Mouse (Mus musculus) embryonic fibroblast, embryonic 13.5 days (primary cell): Measurements from ENCODE around the gene Gstm3. TPM values are rescaled to one million over a fixed set of nuclear protein-coding genes. Genes with fewer than 3 reads are reported as not detected.
"Not testable (repeated sequence)": the region's sequence is repeated elsewhere in the genome, so short reads cannot be mapped to it uniquely, and the experiment has no call there.

Source experiments
- H3K27ac ChIP-seq: 2 replicates; pipeline ENCODE4 v1.5.1; 2012; ENCODE audit warnings: low read length, control low read depth, inconsistent platforms; ENCODE audit not compliant: insufficient read depth
- H3K4me1 ChIP-seq: 2 replicates; pipeline ENCODE4 v1.6.1; 2011; ENCODE audit warnings: low read length; ENCODE audit not compliant: control insufficient read depth, insufficient read depth
- H3K4me3 ChIP-seq: 2 replicates; pipeline ENCODE4 v1.5.1; 2011; ENCODE audit warnings: mild to moderate bottlenecking, control low read depth, low read length; ENCODE audit not compliant: insufficient read depth
- CTCF ChIP-seq: IDR thresholded peaks from 2 replicates; pipeline ENCODE4 v1.5.1; 2011; ENCODE audit warnings: mild to moderate bottlenecking, control low read depth, low read length, moderate library complexity, borderline replicate concordance; ENCODE audit not compliant: insufficient read depth
- POLR2A ChIP-seq: IDR thresholded peaks from 2 replicates; pipeline ENCODE4 v1.6.1; 2011; ENCODE audit warnings: low read depth, mild to moderate bottlenecking, control low read depth, low read length, moderate library complexity
- polyA plus RNA-seq: library from polyadenylated mRNA; stranded (reverse); fragments of >200 nt; gene quantifications from 2 replicates; pipeline ENCODE4 v1.2.4, GENCODE M21; 2011; ENCODE audit warnings: low read depth; ENCODE audit not compliant: missing spikeins, insufficient read length

The Gstm3 gene
- polyA plus RNA-seq, 1 experiment = not detected

DNA sequence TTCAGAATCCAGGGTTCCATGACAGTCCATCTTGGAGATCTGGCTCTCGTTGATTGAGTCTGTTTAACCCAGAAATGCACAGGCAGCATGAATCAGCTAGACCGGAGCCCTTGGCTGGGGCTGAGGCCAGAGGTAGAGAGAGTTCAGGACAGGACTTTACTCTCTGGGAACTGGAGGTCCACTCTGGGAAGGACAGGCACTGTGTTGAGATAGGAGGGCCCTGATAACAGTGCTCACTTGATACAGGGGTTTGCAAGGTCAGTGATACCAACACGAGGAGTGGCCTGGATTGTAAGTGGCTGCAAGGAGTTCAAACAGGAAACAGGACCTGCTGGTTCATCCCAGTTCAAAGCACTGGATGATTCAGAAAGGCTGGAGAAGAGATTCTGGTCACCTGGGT lies 8.6 kb upstream of the Gstm3 start:
- Histone ChIP-seq H3K27ac (no peak overlapping the region), H3K4me3 (no peak overlapping the region), H3K4me1 (no peaks in the 10 kb centered on the region)
- no peak for TF ChIP-seq CTCF
- TF ChIP-seq POLR2A = no peak

DNA sequence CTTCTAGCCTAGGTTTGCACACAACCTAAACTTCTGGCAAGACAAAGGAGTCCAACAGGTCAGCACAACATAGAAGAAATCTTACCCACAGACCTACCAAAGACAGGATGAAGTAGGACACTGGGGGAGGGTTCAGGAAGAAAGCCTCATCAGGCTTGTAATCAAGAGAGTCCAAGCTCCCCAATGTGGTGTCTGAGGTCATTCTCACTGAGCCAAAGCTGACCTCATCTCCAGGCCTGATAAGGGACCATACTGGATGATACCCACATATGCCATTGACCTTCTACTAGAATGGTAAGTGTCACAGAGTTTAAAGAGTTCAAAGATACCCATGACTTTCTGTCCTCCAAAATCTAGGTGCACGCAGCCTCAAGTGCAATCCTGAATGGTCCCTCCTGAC lies 5.2 kb upstream of the Gstm3 start:
- TF ChIP-seq CTCF (no peak), POLR2A (no peak)
- Histone ChIP-seq H3K4me1 (no peaks in the 10 kb centered on the region), H3K4me3 (no peak overlapping the region), H3K27ac (no peak overlapping the region)

DNA sequence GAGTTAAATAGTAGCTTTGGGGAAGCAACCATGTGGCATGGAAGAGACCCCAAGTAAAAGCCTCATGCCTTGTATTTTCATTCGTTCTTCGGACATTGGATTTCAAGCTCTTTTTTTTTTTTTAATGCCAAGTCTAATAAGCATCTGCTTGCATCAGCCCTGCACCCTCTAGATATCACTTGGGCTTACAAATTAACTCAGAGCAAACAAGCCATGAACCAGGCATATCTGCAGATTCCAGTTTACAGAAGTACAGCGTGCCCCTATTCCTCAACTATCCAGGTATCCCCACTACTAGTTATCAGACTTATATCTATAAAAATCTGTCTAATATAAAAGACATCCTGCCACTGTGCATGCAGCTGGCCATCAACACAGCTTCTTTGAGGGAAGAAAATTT lies 3.0 kb upstream of the Gstm3 start:
- H3K4me3 ChIP-seq = no peak overlapping the region
- no peaks in the 10 kb centered on the region for H3K4me1 ChIP-seq
- no peak for TF ChIP-seq CTCF
- no peak for TF ChIP-seq POLR2A
- H3K27ac ChIP-seq = no peak overlapping the region

DNA sequence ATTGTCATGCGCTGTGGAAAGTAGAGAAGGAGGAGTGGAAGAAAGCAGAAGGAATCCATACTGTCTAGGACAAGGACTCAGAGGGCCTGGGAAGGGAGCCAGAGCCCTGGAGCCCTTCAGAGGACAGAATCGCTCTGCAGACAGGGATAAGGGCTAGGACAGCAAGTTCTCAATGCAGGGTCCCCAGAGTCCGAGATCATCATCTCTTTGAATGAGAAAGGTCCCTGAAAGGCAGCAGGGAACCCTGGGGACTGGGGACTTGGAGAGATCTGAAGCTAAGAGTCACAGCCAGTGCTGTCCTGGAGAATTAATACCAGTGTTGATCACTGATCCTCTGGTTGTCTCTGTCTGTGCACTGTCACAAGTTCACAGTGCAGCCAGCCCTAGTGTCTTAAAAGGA lies 2.0 kb upstream of the Gstm3 start:
- H3K4me3 ChIP-seq, H3K4me1 ChIP-seq, H3K27ac ChIP-seq: not testable (repeated sequence)

DNA sequence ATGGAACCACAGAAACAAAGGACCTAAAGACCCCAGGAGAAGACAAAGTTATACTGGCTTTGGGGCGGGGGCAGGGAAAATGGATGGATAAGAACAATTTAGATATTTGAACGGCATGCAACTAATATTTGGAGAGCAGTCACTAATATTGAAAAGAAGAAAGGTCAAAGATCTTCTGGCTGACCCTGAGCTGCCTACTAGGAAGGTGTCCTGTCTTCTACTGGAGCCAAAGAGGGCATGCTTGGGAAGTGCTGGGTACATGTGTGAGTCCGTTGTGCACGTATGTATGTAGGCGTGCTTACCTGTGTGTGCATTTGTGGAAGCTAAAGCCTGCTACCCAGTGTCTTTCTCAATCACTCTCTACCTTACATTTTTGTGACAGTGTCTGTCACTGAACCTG lies 2.5 kb downstream of the Gstm3 start:
- TF ChIP-seq CTCF = no peak
- no peak for TF ChIP-seq POLR2A
- no peak overlapping the region for H3K4me3 ChIP-seq
- no peak overlapping the region for H3K27ac ChIP-seq
- no peaks in the 10 kb centered on the region for H3K4me1 ChIP-seq

DNA sequence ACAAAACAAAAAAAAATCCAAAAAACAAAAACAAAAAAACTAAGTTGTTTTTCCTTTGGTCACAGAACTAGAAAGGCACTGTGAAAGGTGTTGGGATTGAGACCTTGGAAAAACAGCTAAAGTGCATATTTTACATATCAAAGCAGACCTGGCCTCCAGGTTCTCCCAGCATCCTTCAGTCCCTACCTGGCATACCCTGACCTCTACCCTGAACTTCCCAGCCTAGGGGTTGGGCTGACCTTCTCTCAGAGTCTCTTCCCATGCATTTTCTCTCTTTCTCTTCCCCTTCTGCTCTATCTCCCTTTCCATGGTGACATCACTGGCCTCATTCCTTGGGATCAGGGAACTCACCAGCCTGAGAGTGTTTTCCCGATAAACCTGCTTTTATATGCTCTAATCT lies 3.5 kb downstream of the Gstm3 start:
- no peak for TF ChIP-seq POLR2A
- TF ChIP-seq CTCF = no peak

DNA sequence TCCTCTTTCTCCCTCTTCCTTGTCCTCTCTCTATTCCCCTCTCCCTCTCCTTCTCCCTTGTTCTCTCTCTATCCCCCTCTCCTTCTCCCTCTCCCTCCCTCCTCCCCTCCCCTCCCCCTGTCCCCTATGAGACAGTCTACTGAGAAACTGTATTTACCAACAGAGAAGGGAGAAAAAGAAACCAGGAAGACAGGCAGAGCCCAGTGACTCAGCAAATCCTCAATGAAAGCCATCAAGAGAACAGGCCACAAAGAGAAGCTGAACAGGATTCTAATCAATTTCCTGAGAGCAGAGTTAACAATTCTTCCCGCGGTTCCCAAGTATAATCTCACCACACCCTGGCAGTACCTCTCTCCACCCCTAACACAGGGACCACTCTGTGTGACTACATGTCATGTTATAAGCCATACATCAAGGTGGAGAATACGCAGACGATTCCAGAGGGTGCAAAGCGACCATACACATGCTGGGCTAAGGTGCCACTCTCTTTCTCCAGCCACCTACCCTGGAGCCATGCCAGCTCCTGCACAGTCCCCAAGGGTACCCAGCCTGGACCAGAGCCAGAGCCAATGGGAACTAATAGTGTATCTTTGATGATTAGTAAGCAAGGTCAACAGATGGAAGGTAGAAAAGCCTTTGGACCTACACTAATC lies 4.3 kb downstream of the Gstm3 start:
- Histone ChIP-seq H3K27ac (no peak overlapping the region), H3K4me1 (no peaks in the 10 kb centered on the region), H3K4me3 (no peak overlapping the region)
- TF ChIP-seq CTCF = no peak
- no peak for TF ChIP-seq POLR2A

More for the DNA sequence above, 3.5 kb downstream of the Gstm3 start:
- H3K4me1 ChIP-seq = no peaks in the 10 kb centered on the region
- H3K4me3 ChIP-seq = no peak overlapping the region
- H3K27ac ChIP-seq = no peak overlapping the region

DNA sequence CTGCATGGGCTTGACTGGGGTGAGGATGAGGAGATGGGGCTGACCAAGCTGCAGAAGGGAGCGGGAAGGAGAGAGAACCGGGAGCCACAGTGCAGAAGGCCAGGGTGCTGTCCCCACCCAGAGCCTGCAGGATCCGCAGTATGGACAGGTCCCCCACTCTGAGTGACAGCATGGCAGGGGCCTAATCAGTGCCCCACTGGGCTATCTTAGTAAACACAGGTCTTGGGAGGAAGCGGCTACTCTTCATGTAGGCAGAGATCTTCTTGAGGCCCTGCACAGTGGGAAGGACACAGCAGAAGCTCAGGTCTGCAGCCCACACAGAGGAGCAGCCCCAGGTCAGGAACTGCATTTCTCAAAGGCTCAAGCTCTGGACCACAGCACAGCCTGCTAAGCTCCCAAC lies 5.1 kb downstream of the Gstm3 start:
- Histone ChIP-seq H3K4me1 (no peaks in the 10 kb centered on the region), H3K4me3 (no peak overlapping the region), H3K27ac (no peak overlapping the region)
- TF ChIP-seq POLR2A (no peak), CTCF (no peak)

DNA sequence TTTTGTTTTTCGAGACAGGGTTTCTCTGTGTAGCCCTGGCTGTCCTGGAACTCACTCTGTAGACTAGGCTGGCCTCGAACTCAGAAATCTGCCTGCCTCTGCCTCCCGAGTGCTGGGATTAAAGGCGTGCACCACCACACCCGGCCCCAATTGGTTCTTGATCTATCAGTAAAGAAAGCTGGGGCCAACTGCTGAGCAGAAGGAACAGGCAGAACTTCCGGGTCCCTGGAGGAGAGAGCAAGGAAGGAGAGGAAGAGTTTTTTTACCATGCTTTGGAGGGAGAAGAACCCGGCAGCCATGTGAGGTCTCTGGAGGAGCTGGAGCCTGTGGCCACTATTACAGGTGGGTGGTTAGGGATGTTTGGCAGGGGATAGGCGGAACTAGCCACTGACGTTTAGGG lies 13.8 kb downstream of the Gstm3 start:
- H3K4me1 ChIP-seq, H3K4me3 ChIP-seq, H3K27ac ChIP-seq: not testable (repeated sequence)

DNA sequence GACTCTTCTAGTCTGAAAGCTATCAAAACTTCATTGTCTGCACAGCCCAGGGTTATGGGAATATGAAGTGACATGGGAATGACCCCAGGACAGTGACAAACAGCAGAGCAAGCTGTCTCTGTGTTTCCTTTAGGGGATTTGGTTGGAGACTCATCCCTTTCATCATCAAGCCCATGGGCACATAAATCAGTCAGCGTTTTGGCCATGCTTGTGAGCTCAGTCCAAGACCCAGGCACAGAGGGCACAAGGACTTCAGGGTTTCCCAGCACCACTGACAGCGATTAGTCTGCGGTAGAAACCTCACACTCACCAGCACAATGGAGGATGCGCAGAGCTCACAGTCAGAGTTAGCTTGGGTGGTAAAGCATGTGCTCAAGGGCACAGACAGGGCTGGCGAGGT lies 15.2 kb downstream of the Gstm3 start:
- Histone ChIP-seq H3K4me3 (no peak overlapping the region), H3K4me1 (no peaks in the 10 kb centered on the region), H3K27ac (no peak overlapping the region)
- TF ChIP-seq CTCF (no peak), POLR2A (no peak)

DNA sequence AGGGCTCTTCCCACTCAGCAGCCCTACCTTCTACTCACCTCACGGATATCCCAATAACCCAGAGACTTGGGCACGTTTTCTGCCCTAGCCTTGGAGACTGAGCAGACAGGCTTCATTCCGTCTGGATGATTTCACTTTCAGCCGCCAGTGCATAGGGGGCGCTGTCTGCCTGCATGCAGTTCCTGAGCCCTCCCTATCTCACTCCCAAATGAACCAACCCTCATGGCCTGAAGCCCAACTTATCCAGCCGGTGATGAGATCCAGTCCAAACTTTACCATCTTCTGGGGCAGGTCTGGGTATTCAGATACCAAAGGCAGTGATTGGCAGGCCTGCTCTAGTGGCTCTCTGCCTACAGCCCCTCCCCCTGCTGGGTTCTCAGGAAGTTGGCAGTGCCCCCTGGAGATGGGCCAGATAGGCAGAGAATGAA lies 15.7 kb downstream of the Gstm3 start:
- TF ChIP-seq CTCF (peak; percentile 66; the same call in 1 of the 2 replicates), POLR2A (no peak)
- no peak overlapping the region for H3K4me3 ChIP-seq
- H3K4me1 ChIP-seq = no peaks in the 10 kb centered on the region
- no peak overlapping the region for H3K27ac ChIP-seq
